Mouse (Mus musculus) embryo, embryonic 11.5 days (tissue): ENCODE data around the gene Nubp2.
A peak's percentile ranks its signal among the peaks of the same experiment; 100 is the strongest.

Experiments used
- DNase-seq: peaks from one replicate; pipeline ENCODE4 v3.0.0-alpha.2; 2012; ENCODE audit warnings: low read depth, low spot score

The Nubp2 gene

GRCm38 (mm10) chr17:24861785-24862184 is 24.4 kb downstream of the Nubp2 start:
- DNase-seq = no peak

- DNase-seq = no peak
Measured at GRCm38 (mm10) chr17:24860076-24860475, 26.1 kb downstream of the Nubp2 start.

GRCm38 (mm10) chr17:24858967-24859366 is 27.2 kb downstream of the Nubp2 start:
- no peak for DNase-seq

GRCm38 (mm10) chr17:24857831-24858470 is 28.2 kb downstream of the Nubp2 start:
- DNase-seq = no peak

GRCm38 (mm10) chr17:24856589-24856988 is 29.6 kb downstream of the Nubp2 start:
- no peak for DNase-seq

GRCm38 (mm10) chr17:24855838-24856464 is 30.2 kb downstream of the Nubp2 start:
- DNase-seq = no peak

GRCm38 (mm10) chr17:24851381-24852125 is 34.6 kb downstream of the Nubp2 start:
- DNase-seq = no peak

- DNase-seq = no peak
Measured at GRCm38 (mm10) chr17:24850773-24851127, 35.4 kb downstream of the Nubp2 start.

- DNase-seq = peak; percentile 94
Measured at GRCm38 (mm10) chr17:24850065-24850772, 35.9 kb downstream of the Nubp2 start, which contains the start of gene Fahd1. Gene Fahd1 (minus strand): TSS chr17:24850364.

- no peak for DNase-seq
Measured at GRCm38 (mm10) chr17:24849733-24850064, 36.5 kb downstream of the Nubp2 start.

- DNase-seq = no peak
Measured at GRCm38 (mm10) chr17:24848600-24849031, 37.5 kb downstream of the Nubp2 start.

- DNase-seq = no peak
Measured at GRCm38 (mm10) chr17:24847386-24847785, 38.8 kb downstream of the Nubp2 start.

GRCm38 (mm10) chr17:24844525-24844924 is 41.6 kb downstream of the Nubp2 start:
- no peak for DNase-seq

GRCm38 (mm10) chr17:24842631-24843030 is 43.5 kb downstream of the Nubp2 start:
- DNase-seq = no peak

- no peak for DNase-seq
Measured at GRCm38 (mm10) chr17:24841133-24841532, 45.0 kb downstream of the Nubp2 start.

- no peak for DNase-seq
Measured at GRCm38 (mm10) chr17:24840341-24840740, 45.8 kb downstream of the Nubp2 start.

GRCm38 (mm10) chr17:24839842-24840241 is 46.3 kb downstream of the Nubp2 start, which contains the start of gene Hagh:
Gene Hagh (plus strand): TSS chr17:24840143.
- DNase-seq = no peak
